Mouse (Mus musculus) forebrain, embryonic 16.5 days (tissue): ENCODE measurements at regions not wholly inside any gene's neighbourhood (a gene's known extent, or its start where the extent isn't known, plus 50 kb on each side); places are given as distances from the start of the nearest gene placed in this dataset.
"Not testable (repeated sequence)": the region's sequence is repeated elsewhere in the genome, so short reads cannot be mapped to it uniquely, and the experiment has no call there.

Experiments used
- ATAC-seq: fragments of 200-750 bp; cut with Nextera tagmentation; 2 replicates; pipeline ENCODE4 v1.8.0; 2017; ENCODE audit warnings: mild to moderate bottlenecking, moderate library complexity
- H3K27ac ChIP-seq: fragments of 300-500 bp; sonication (generic); 2 replicates; pipeline ENCODE4 v1.5.1; 2014; ENCODE audit warnings: low read length, control low read depth
- H3K27me3 ChIP-seq: fragments of 300-500 bp; sonication (generic); replicated peaks from 2 replicates; pipeline ENCODE4 v1.6.1; 2014; ENCODE audit warnings: low read length; ENCODE audit not compliant: control insufficient read depth, insufficient read depth
- H3K36me3 ChIP-seq: fragments of 300-500 bp; sonication (generic); 2 replicates; pipeline ENCODE4 v1.6.1; 2014; ENCODE audit not compliant: control insufficient read depth, insufficient read depth
- H3K4me1 ChIP-seq: fragments of 300-500 bp; sonication (generic); replicated peaks from 2 replicates; pipeline ENCODE4 v1.6.1; 2014; ENCODE audit warnings: low read length; ENCODE audit not compliant: control insufficient read depth, insufficient read depth
- H3K4me2 ChIP-seq: fragments of 300-500 bp; sonication (generic); 2 replicates; pipeline ENCODE4 v1.6.1; 2014; ENCODE audit warnings: mild to moderate bottlenecking, low read length, control low read depth
- H3K4me3 ChIP-seq: fragments of 300-500 bp; sonication (generic); replicated peaks from 2 replicates; pipeline ENCODE4 v1.5.1; 2014; ENCODE audit warnings: mild to moderate bottlenecking, low read length, control low read depth
- H3K9ac ChIP-seq: fragments of 300-500 bp; sonication (generic); replicated peaks from 2 replicates; pipeline ENCODE4 v1.6.1; 2014; ENCODE audit warnings: low read depth, low read length, control low read depth
- H3K9me3 ChIP-seq: fragments of 300-500 bp; sonication (generic); 2 replicates; pipeline ENCODE4 v1.6.1; 2016; ENCODE audit warnings: low read length; ENCODE audit not compliant: control insufficient read depth
- WGBS: fragments of 180-500 bp; shearing (Covaris S2); extraction: QIAGEN DNeasy Blood & Tissue Kit; methylation state at CpG from one replicate; pipeline ENCODE4 v1.1.7; 2014; 5-methylcytosine and 5-hydroxymethylcytosine counted together

- H3K4me3 ChIP-seq, result peak overlapping the region; percentile 22; the same call in 1 of the 2 replicates
- not testable (repeated sequence) for H3K9me3 ChIP-seq, H3K4me1 ChIP-seq, H3K27me3 ChIP-seq, H3K27ac ChIP-seq, H3K36me3 ChIP-seq, ATAC-seq, H3K4me2 ChIP-seq, H3K9ac ChIP-seq
- WGBS, result no CpG with 5 or more reads among the region's 44 CpGs
Measured at GRCm38 (mm10) chr12:23968968-23969367, 128.1 kb downstream of the 9030624G23Rik start.
